Mouse (Mus musculus): ENCODE data around the gene Gga3. TPM values are rescaled to one million over a fixed set of nuclear protein-coding genes. Genes with fewer than 3 reads are reported as not detected.

Gga3 gene
- polyA plus RNA-seq, 1 experiment from 2014 or later, result 31.0 TPM

- ChIA-PET POLR2A (interaction anchor here (0.6 to 1.5 kb wide), 5 partner anchors 9 to 15 kb away, joined by 3 to 4 read pairs (median 4); partner anchors contain the start of gene Slc25a19), CTCF (interaction anchor here (0.7 to 2.7 kb wide), 6 partner anchors 8 to 159 kb away, joined by 3 to 9 read pairs (median 6); no protein-coding TSS in a partner anchor)
- in situ Hi-C loops (cut with MboI; ENCODE audit: low pct_unique_long_range_greater_than_20kb), result no loop called here
- no peaks in the 10 kb centered on the region for H3K27me3 ChIP-seq
- ATAC-seq (peak; percentile 4), DNase-seq (ENCODE audit: low read depth, low spot score) (no peak)
- TF ChIP-seq CTCF (IDR thresholded peaks at IDR 0.05), result no peak
Observed at GRCm38 (mm10) chr11:115613138-115613945, 9.5 kb upstream of the Gga3 start.

DNA sequence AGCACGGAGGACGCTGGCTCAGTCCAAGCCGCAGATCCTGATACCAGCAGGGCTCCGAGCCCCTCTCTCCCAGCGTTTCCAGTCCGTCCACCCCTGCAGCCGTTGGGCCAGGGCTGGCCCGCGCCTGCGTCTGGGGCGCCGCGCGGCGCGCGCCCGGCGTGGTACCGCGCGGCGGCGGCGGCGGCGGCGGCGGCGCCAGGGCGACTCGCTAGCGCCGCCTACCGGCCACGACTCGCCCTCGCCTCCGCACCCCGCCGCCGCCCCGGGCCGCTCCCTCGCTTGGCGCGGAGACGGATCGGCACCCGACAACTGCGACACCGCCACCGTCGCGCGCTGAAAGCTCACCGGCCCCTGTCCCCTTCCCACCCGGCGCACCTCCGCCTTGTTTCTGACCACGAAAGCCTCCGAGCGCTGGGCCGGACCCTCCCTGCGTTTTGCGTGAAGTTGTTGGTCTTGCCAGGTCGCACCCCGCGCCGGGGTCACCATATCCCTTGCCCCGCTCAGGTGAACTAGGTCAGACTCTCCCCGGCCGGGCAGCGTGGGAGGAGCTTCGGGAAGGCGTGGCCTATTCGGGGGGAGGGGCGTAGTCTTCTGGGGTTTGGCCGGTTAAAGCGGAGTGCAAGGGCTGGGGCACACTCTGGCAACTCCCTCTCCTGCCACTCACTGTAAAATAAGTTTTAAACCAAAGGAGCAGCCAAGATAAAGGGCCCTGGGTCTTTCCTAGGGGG lies 8.7 kb upstream of the Gga3 start, which contains the start of gene Mif4gd:
TSS of gene Mif4gd (minus strand) at position 560 of the 728 bp plus-strand sequence.
- DNase-seq (ENCODE audit: low read depth, low spot score) (no peak), ATAC-seq (peak; percentile 83)
- ChIA-PET POLR2A (interaction anchor here (0.7 to 1.5 kb wide), 5 partner anchors 8 to 88 kb away, joined by 3 to 4 read pairs (median 4); partner anchors contain the start of gene Slc25a19), CTCF (interaction anchor here (0.7 to 2.7 kb wide), 6 partner anchors 9 to 158 kb away, joined by 3 to 9 read pairs (median 6); no protein-coding TSS in a partner anchor)
- no peak for TF ChIP-seq CTCF (IDR thresholded peaks at IDR 0.05)
- in situ Hi-C loops (cut with MboI; ENCODE audit: low pct_unique_long_range_greater_than_20kb), result no loop called here
- no peaks in the 10 kb centered on the region for H3K27me3 ChIP-seq

DNA sequence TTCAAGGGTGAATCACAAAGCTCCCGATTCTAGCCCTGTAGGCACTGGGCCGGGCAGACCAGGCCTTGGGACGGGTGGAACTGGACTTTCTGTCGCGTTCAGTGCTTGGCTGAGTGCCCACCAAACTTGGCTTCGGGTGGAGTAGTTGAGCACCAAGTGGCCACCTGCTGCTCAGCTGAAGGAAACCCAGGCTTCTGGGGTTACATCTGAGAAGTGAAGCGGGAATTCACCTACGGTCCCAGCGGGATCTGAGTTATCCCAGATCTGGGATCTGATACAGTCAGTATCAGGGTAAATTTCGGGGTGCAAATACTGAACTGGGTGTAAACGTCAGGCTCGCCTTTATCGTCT lies 8.2 kb upstream of the Gga3 start:
- no peak for DNase-seq (ENCODE audit: low read depth, low spot score)
- ChIA-PET CTCF (interaction anchor here (2.7 kb wide), 1 partner anchor 20 kb away, joined by 9 read pairs; no protein-coding TSS in a partner anchor), POLR2A (interaction anchor here (0.5 to 1.1 kb wide), 5 partner anchors 9 to 490 kb away, joined by 3 to 6 read pairs (median 3); no protein-coding TSS in a partner anchor)
- in situ Hi-C loops (cut with MboI; ENCODE audit: low pct_unique_long_range_greater_than_20kb), result no loop called here
- no peaks in the 10 kb centered on the region for H3K27me3 ChIP-seq
- peak; percentile 9 for ATAC-seq
- no peak for TF ChIP-seq CTCF (IDR thresholded peaks at IDR 0.05)

DNA sequence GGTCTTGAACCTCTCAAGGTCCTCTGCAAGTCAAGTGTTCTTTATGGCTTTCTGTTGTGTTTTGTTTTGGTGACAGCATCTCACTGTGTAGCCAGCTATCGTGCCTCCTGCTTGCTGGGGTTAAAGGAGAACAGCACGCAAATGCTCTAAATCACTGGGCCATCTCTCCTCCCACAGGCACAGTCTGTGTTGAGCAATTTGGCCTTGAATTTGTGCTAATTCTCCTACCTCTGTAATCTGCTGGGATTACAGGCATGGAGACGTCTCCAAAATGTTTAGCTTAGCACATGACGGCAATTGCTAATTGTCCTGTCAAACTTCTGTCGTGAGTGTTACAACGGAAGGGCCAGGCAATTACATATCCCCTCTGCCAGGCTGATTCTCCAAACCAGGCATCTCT lies 7.3 kb upstream of the Gga3 start:
- DNase-seq (ENCODE audit: low read depth, low spot score) (no peak), ATAC-seq (no peak)
- in situ Hi-C loops (cut with MboI; ENCODE audit: low pct_unique_long_range_greater_than_20kb), result no loop called here
- POLR2A ChIA-PET, result interaction anchor here (0.7 to 0.8 kb wide), 2 partner anchors 18 to 134 kb away, joined by 5 to 6 read pairs; no protein-coding TSS in a partner anchor
- CTCF ChIA-PET, result interaction anchor here (0.6 to 1.2 kb wide), 2 partner anchors 19 to 303 kb away, joined by 3 to 4 read pairs; no protein-coding TSS in a partner anchor
- no peaks in the 10 kb centered on the region for H3K27me3 ChIP-seq
- no peak for TF ChIP-seq CTCF (IDR thresholded peaks at IDR 0.05)

DNA sequence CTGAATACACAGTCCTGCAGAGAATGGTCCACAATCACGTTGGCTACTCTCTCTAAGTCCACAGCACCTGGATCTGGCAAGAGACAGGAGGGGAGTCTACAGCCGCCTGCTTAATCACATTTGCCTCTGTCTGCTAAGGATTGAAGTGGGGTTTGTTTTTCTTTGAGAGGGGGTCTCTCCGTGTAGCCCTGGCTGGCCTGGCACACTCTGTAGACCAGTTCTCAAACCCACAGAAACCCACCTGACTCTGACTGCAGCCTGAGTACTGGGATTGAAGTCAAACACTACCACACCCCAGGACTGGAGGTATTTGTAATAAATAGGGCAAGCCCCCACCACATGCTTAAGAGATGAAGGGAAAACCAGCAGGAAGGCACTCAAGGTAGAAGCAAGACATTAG lies 5.7 kb upstream of the Gga3 start:
- ATAC-seq (no peak), DNase-seq (ENCODE audit: low read depth, low spot score) (no peak)
- no peak for TF ChIP-seq CTCF (IDR thresholded peaks at IDR 0.05)
- POLR2A ChIA-PET, result no interaction called here
- CTCF ChIA-PET, result no interaction called here
- no peaks in the 10 kb centered on the region for H3K27me3 ChIP-seq
- in situ Hi-C loops (cut with MboI; ENCODE audit: low pct_unique_long_range_greater_than_20kb), result no loop called here

DNA sequence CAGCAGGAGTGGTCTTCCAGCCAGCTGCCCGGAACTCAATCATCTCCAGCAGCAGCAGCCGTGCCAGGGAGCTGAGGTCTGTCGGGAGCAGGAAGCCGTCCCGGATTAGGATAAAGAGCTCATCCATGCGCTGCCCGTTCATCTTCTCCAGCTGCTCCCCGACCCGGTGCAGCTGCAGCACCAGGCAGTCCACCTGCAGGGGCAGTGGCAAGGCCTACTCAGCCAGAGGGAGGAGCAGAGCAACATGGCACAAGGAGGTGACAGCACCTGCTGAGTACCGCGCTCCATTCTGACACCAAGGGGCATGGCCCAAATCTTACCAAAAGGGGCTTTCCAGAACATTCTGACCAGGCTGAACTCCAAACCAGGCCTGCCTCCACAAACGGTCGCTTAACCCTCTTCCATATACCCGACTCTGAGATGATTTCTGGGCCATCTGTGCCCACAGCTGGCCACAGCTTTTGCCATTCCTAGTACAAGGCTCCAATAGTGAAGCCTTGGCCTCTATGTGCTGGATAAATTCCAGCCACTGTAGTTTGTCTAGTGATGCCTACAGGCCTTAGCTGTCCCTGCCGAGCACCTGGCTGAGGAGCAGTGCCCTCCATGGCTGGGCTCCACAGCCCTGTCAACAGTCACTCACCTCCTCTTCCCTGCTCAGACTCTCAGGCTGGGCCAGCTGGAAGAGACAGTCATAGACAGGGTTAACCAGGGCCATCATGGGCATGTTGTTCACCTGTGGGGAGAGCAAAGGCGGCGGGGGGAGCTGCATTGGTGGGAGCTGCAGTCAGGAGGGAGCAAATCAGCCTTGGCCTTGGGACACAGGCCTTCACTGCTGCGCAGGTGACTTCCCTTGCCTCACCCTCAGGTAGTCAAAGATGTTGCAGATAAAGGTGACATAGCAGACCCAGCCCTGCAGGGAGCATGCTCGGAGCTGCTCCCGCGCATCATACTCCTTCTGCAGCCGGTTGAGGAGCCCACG lies 4.9 kb upstream of the Gga3 start:
- in situ Hi-C loops (cut with MboI; ENCODE audit: low pct_unique_long_range_greater_than_20kb), result no loop called here
- ATAC-seq (no peak), DNase-seq (ENCODE audit: low read depth, low spot score) (no peak)
- no peak for TF ChIP-seq CTCF (IDR thresholded peaks at IDR 0.05)
- no peaks in the 10 kb centered on the region for H3K27me3 ChIP-seq
- ChIA-PET CTCF (no interaction called here), POLR2A (interaction anchor here (0.6 kb wide), 1 partner anchor 134 kb away, joined by 5 read pairs; no protein-coding TSS in a partner anchor)

- H3K27me3 ChIP-seq, result no peaks in the 10 kb centered on the region
- ChIA-PET CTCF (no interaction called here), POLR2A (no interaction called here)
- no peak for DNase-seq (ENCODE audit: low read depth, low spot score)
- ATAC-seq, result no peak
- in situ Hi-C loops (cut with MboI; ENCODE audit: low pct_unique_long_range_greater_than_20kb), result no loop called here
- TF ChIP-seq CTCF (IDR thresholded peaks at IDR 0.05), result no peak
Observed at GRCm38 (mm10) chr11:115606733-115607132, 2.9 kb upstream of the Gga3 start.

- TF ChIP-seq CTCF (IDR thresholded peaks at IDR 0.05), result no peak
- CTCF ChIA-PET, result no interaction called here
- in situ Hi-C loops (cut with MboI; ENCODE audit: low pct_unique_long_range_greater_than_20kb), result no loop called here
- no peaks in the 10 kb centered on the region for H3K27me3 ChIP-seq
- peak; percentile 3 for ATAC-seq
- POLR2A ChIA-PET, result interaction anchor here (0.6 to 1.1 kb wide), 3 partner anchors 9 to 54 kb away, joined by 3 to 4 read pairs (median 4); partner anchors contain the start of gene Mif4gd
- no peak for DNase-seq (ENCODE audit: low read depth, low spot score)
Observed at GRCm38 (mm10) chr11:115604304-115604696, 449 bp upstream of the Gga3 start.

GRCm38 (mm10) chr11:115603128-115603475 lies 749 bp downstream of the Gga3 start:
- ChIA-PET CTCF (no interaction called here), POLR2A (interaction anchor here (1.1 kb wide), 1 partner anchor 10 kb away, joined by 4 read pairs; the partner anchor contains the start of gene Mif4gd)
- H3K27me3 ChIP-seq, result no peaks in the 10 kb centered on the region
- ATAC-seq (no peak), DNase-seq (ENCODE audit: low read depth, low spot score) (no peak)
- in situ Hi-C loops (cut with MboI; ENCODE audit: low pct_unique_long_range_greater_than_20kb), result no loop called here
- TF ChIP-seq CTCF (IDR thresholded peaks at IDR 0.05), result no peak

- no peaks in the 10 kb centered on the region for H3K27me3 ChIP-seq
- in situ Hi-C loops (cut with MboI; ENCODE audit: low pct_unique_long_range_greater_than_20kb), result no loop called here
- TF ChIP-seq CTCF (IDR thresholded peaks at IDR 0.05), result no peak
- ChIA-PET POLR2A (no interaction called here), CTCF (no interaction called here)
- DNase-seq (ENCODE audit: low read depth, low spot score), result no peak
- no peak for ATAC-seq
Observed at GRCm38 (mm10) chr11:115601174-115601573, 2.7 kb downstream of the Gga3 start.
